Mouse (Mus musculus): ENCODE data around the gene Mptx1. TPM values are rescaled to one million over a fixed set of nuclear protein-coding genes. Genes with fewer than 3 reads are reported as not detected.
"Not testable (repeated sequence)": the region's sequence is repeated elsewhere in the genome, so short reads cannot be mapped to it uniquely, and the experiment has no call there.

Mptx1 gene
- 1.2 TPM in 1 of 2 replicates, not detected in the other for polyA plus RNA-seq (2012; rRNA removed)

- DNase-seq = no peak
- TF ChIP-seq CTCF (IDR thresholded peaks at IDR 0.05; ENCODE audit: insufficient read depth, low read length) (no peak), POLR2A (IDR thresholded peaks at IDR 0.05; ENCODE audit: borderline replicate concordance, extremely low read depth, low read depth, low read length) (no peak)
- Histone ChIP-seq H3K4me1 (ENCODE audit: control insufficient read depth, insufficient read depth, low read length) (no peaks in the 10 kb centered on the region), H3K4me3 (replicated peaks; ENCODE audit: extremely low read depth, low read depth, low read length) (no peak within 1 kb of the TSS)
These were observed at the start of gene Mptx1 for GRCm38 (mm10) chr1:174330218-174330617. Gene Mptx1 (plus strand): TSS chr1:174330518.

GRCm38 (mm10) chr1:174303162-174303561 lies 27.2 kb upstream of the Mptx1 start:
- WGBS = 26% methylated on average over 1 of the region's 1 CpGs
- TF ChIP-seq POLR2A (IDR thresholded peaks at IDR 0.05; ENCODE audit: borderline replicate concordance, extremely low read depth, low read depth, low read length) = no peak
- TF ChIP-seq CTCF (IDR thresholded peaks at IDR 0.05; ENCODE audit: insufficient read depth, low read length) = no peak
- no peaks in the 10 kb centered on the region for H3K4me1 ChIP-seq (ENCODE audit: control insufficient read depth, insufficient read depth, low read length)
- no peak overlapping the region for H3K4me3 ChIP-seq (replicated peaks; ENCODE audit: extremely low read depth, low read depth, low read length)
- no peak for DNase-seq

- TF ChIP-seq POLR2A (IDR thresholded peaks at IDR 0.05; ENCODE audit: borderline replicate concordance, extremely low read depth, low read depth, low read length) (no peak), CTCF (IDR thresholded peaks at IDR 0.05; ENCODE audit: insufficient read depth, low read length) (no peak)
- 60% methylated on average over 2 of the region's 2 CpGs for WGBS
- H3K4me3 ChIP-seq (replicated peaks; ENCODE audit: extremely low read depth, low read depth, low read length) = no peak overlapping the region
- no peak for DNase-seq
- H3K4me1 ChIP-seq (ENCODE audit: control insufficient read depth, insufficient read depth, low read length) = no peaks in the 10 kb centered on the region
These were observed 13.0 kb upstream of the Mptx1 start for GRCm38 (mm10) chr1:174317308-174317707.

GRCm38 (mm10) chr1:174353636-174354035 lies 23.3 kb downstream of the Mptx1 start:
- H3K4me1 ChIP-seq (ENCODE audit: control insufficient read depth, insufficient read depth, low read length); DNase-seq; H3K4me3 ChIP-seq (replicated peaks; ENCODE audit: extremely low read depth, low read depth, low read length): not testable (repeated sequence)
- 79% methylated on average over 1 of the region's 1 CpGs for whole genome bisulfite sequencing

- no peak for TF ChIP-seq POLR2A (IDR thresholded peaks at IDR 0.05; ENCODE audit: borderline replicate concordance, extremely low read depth, low read depth, low read length)
- 56% methylated on average over 5 of the region's 5 CpGs for WGBS
- no peaks in the 10 kb centered on the region for H3K4me1 ChIP-seq (ENCODE audit: control insufficient read depth, insufficient read depth, low read length)
- no peak overlapping the region for H3K4me3 ChIP-seq (replicated peaks; ENCODE audit: extremely low read depth, low read depth, low read length)
- no peak for DNase-seq
These were observed 24.3 kb downstream of the Mptx1 start for GRCm38 (mm10) chr1:174354640-174355039.

- 53% methylated on average over 2 of the region's 2 CpGs for WGBS
- Histone ChIP-seq H3K4me3 (replicated peaks; ENCODE audit: extremely low read depth, low read depth, low read length) (no peak within 1 kb of the TSS), H3K4me1 (ENCODE audit: control insufficient read depth, insufficient read depth, low read length) (no peaks in the 10 kb centered on the region)
- TF ChIP-seq POLR2A (IDR thresholded peaks at IDR 0.05; ENCODE audit: borderline replicate concordance, extremely low read depth, low read depth, low read length) (no peak), CTCF (IDR thresholded peaks at IDR 0.05; ENCODE audit: insufficient read depth, low read length) (no peak)
- no peak for DNase-seq
These were observed 34.6 kb downstream of the Mptx1 start, which contains the start of gene Olfr417 for GRCm38 (mm10) chr1:174364882-174365451. Gene Olfr417 (plus strand): TSS chr1:174365122.

GRCm38 (mm10) chr1:174373799-174374198 lies 43.5 kb downstream of the Mptx1 start:
- DNase-seq = no peak
- WGBS = 80% methylated on average over 3 of the region's 3 CpGs
- no peaks in the 10 kb centered on the region for H3K4me1 ChIP-seq (ENCODE audit: control insufficient read depth, insufficient read depth, low read length)
- no peak overlapping the region for H3K4me3 ChIP-seq (replicated peaks; ENCODE audit: extremely low read depth, low read depth, low read length)
- TF ChIP-seq POLR2A (IDR thresholded peaks at IDR 0.05; ENCODE audit: borderline replicate concordance, extremely low read depth, low read depth, low read length) = no peak
- no peak for TF ChIP-seq CTCF (IDR thresholded peaks at IDR 0.05; ENCODE audit: insufficient read depth, low read length)

Other genes with a start within 250 kb of the Mptx1 start
- gene Olfr429, start 246.2 kb upstream of the Mptx1 start, polyA plus RNA-seq (2012; rRNA removed) = not detected in 2 replicates
- gene Olfr427, start 233.6 kb upstream of the Mptx1 start, polyA plus RNA-seq (2012; rRNA removed) = not detected in 2 replicates
- not detected in 2 replicates for gene Olfr231, start 209.4 kb upstream of the Mptx1 start, polyA plus RNA-seq (2012; rRNA removed)
- gene Olfr424, start 199.0 kb upstream of the Mptx1 start, polyA plus RNA-seq (2012; rRNA removed) = not detected in 2 replicates
- gene Olfr420, start 174.9 kb upstream of the Mptx1 start, polyA plus RNA-seq (2012; rRNA removed) = not detected in 2 replicates
- 0.07 and 0.09 TPM in 2 replicates for gene Spta1, start 157.7 kb upstream of the Mptx1 start, polyA plus RNA-seq (2012; rRNA removed)
- not detected in 2 replicates for gene Olfr419, start 78.5 kb upstream of the Mptx1 start, polyA plus RNA-seq (2012; rRNA removed)
- gene Olfr417, start 34.6 kb downstream of the Mptx1 start, polyA plus RNA-seq (2012; rRNA removed) = not detected in 2 replicates
- not detected in 2 replicates for gene Olfr248, start 60.5 kb downstream of the Mptx1 start, polyA plus RNA-seq (2012; rRNA removed)
- not detected in 2 replicates for gene Olfr414, start 93.5 kb downstream of the Mptx1 start, polyA plus RNA-seq (2012; rRNA removed)
- gene Olfr220, start 111.6 kb downstream of the Mptx1 start, polyA plus RNA-seq (2012; rRNA removed) = not detected in 2 replicates
- gene Fmn2, start 171.3 kb downstream of the Mptx1 start, polyA plus RNA-seq (2012; rRNA removed) = 0.08 and 0.17 TPM in 2 replicates

All from lung, adult 2 months (tissue).